Comparison of ENCODE assay signal across 8 mouse cellular contexts in the genomic region with DNA sequence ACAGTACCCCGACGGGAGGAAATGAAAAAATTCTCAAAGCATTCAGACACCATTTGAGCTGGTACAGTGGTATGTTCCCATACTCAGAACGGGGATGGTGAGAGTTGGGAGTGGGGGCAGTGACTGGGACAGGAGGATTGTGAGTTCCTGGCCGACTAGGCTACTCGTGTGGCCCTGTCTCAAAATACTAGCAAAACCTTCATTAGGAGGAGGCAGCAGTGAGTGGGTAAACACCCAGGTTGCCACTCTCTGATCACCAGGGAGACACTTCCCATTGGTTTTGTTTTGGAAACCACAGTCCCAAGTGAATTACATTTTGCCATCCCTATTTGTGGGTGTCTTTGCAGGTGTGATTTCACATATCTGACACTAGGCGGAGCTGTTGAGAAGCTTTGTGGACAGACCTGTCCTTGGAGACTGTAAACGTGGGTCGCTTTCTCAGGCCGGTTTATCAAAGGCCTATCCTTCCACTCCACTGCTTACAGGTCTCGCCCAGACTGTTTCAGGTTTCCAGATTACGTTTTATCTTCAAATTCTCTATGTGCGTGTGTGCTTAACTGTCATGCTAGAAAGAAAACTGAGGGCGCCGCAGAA. TPM values are rescaled to one million over a fixed set of nuclear protein-coding genes. Genes with fewer than 3 reads are reported as not detected.
DNase-seq lines count a peak whose midpoint lies in the region; ATAC-seq and TF ChIP-seq lines count a peak whose summit lies in the region.
"Had no signal": no experiment of that assay in that cellular context is flagged by ENCODE, and none has a peak within 500 bp of the region (broad histone marks: within the 10 kb centered on the region; RNA-seq: fewer than 3 reads in every experiment).

No protein-coding gene starts in this region.

- peak; percentile 40; the same call in 1 of the 2 replicates for TF ChIP-seq CTCF in bone marrow, adult 2 months (IDR thresholded peaks at IDR 0.05; ENCODE audit: control insufficient read depth, insufficient read depth, low read length)
- TF ChIP-seq CTCF in embryonic fibroblast, embryonic 13.5 days (IDR thresholded peaks at IDR 0.05; ENCODE audit: borderline replicate concordance, insufficient read depth, low read length): 0 out of 2 replicates have a peak, but pooled peaks have one; percentile 10

- no peak overlapping the region for H3K4me2 ChIP-seq in liver, embryonic 16.5 days (ENCODE audit: low read depth, low read length)
- H3K4me2 ChIP-seq: heart, embryonic 15.5 days had no signal

- H3K4me1 ChIP-seq in bone marrow, adult 2 months (ENCODE audit: control insufficient read depth, insufficient read depth, low read length): no peaks in the 10 kb centered on the region
- H3K4me1 ChIP-seq in embryonic fibroblast, embryonic 13.5 days (ENCODE audit: control insufficient read depth, insufficient read depth, low read length): no peaks in the 10 kb centered on the region
- no peaks in the 10 kb centered on the region for H3K4me1 ChIP-seq in liver, embryonic 16.5 days (ENCODE audit: control insufficient read depth, low read depth, low read length)
- H3K4me1 ChIP-seq: heart, embryonic 15.5 days had no signal

- H3K27me3 ChIP-seq in liver, embryonic 16.5 days (ENCODE audit: control insufficient read depth, insufficient read depth, low read depth, low read length): no peaks in the 10 kb centered on the region
- H3K27me3 ChIP-seq: heart, embryonic 15.5 days had no signal

- H3K9me3 ChIP-seq in liver, embryonic 16.5 days (replicated peaks; ENCODE audit: control insufficient read depth, low read length): no peaks in the 10 kb centered on the region
- H3K9me3 ChIP-seq: heart, embryonic 15.5 days had no signal

- DNase-seq in urinary bladder, postnatal 14 days (ENCODE audit: low spot score): peak; percentile 60
- DNase-seq in urinary bladder, postnatal 10 days (ENCODE audit: low spot score): no peak
- DNase-seq in induced T-regulatory cell, adult 2 months (ENCODE audit: low read depth): peak; percentile 84
- DNase-seq in retina, adult 2 months (ENCODE audit: low read depth, low spot score): peak; percentile 30

- H3K27ac ChIP-seq in bone marrow, adult 2 months (ENCODE audit: control insufficient read depth, insufficient read depth, low read depth, low read length, poor library complexity): no peak overlapping the region
- H3K27ac ChIP-seq in embryonic fibroblast, embryonic 13.5 days (ENCODE audit: insufficient read depth, low read length): no peak overlapping the region
- no peak overlapping the region for H3K27ac ChIP-seq in liver, embryonic 16.5 days (ENCODE audit: low read length)
- H3K27ac ChIP-seq: heart, embryonic 15.5 days had no signal

- no peaks in the 10 kb centered on the region for H3K36me3 ChIP-seq in liver, embryonic 16.5 days (ENCODE audit: control insufficient read depth, insufficient read depth)
- H3K36me3 ChIP-seq: heart, embryonic 15.5 days had no signal

- TF ChIP-seq POLR2A in bone marrow, adult 2 months (IDR thresholded peaks at IDR 0.05; ENCODE audit: borderline replicate concordance, control insufficient read depth, low read depth, low read length): no peak
- no peak for TF ChIP-seq POLR2A in embryonic fibroblast, embryonic 13.5 days (IDR thresholded peaks at IDR 0.05; ENCODE audit: low read depth, low read length)

- no peak overlapping the region for H3K9ac ChIP-seq in liver, embryonic 16.5 days (ENCODE audit: low read depth, low read length)
- H3K9ac ChIP-seq: heart, embryonic 15.5 days had no signal

- WGBS in bone marrow, adult 2 months: 42% methylated on average over 14 of the region's 14 CpGs
- WGBS in liver, embryonic 16.5 days (ENCODE audit: insufficient replicate concordance): 37% methylated on average over 14 of the region's 14 CpGs

- ATAC-seq in liver, embryonic 16.5 days (ENCODE audit: low read depth): peak; percentile 41; the same call in 1 of the 2 replicates

- no peak overlapping the region for H3K4me3 ChIP-seq in bone marrow, adult 2 months (replicated peaks; ENCODE audit: control insufficient read depth, low read depth, low read length)
- H3K4me3 ChIP-seq in embryonic fibroblast, embryonic 13.5 days (ENCODE audit: insufficient read depth, low read length): no peak overlapping the region
- H3K4me3 ChIP-seq in liver, embryonic 16.5 days (ENCODE audit: low read depth, low read length): no peak overlapping the region
- H3K4me3 ChIP-seq: heart, embryonic 15.5 days had no signal

RNA-seq across cellular contexts. Expression of gene Mx1, which starts 18.9 kb away (rescaled TPM):
- 6.4 and 7.8 TPM in 2 replicates for polyA plus RNA-seq in bone marrow, adult 2 months (2011; ENCODE audit: insufficient read depth, insufficient read length, low replicate concordance, missing spikeins)
- polyA plus RNA-seq in embryonic fibroblast, embryonic 13.5 days (2011; ENCODE audit: insufficient read length, low read depth, missing spikeins): 0.60 and 2.5 TPM in 2 replicates
- 0.20 and 0.39 TPM in 2 replicates for polyA plus RNA-seq in liver, embryonic 16.5 days (2015; fragmentation: Nextera tagmentation; extraction: Ambion mirVana)
- polyA plus RNA-seq: heart, embryonic 15.5 days had no signal
